Mouse (Mus musculus) ovary, adult 10 weeks (tissue): ENCODE results near the gene Med22. TPM values are rescaled to one million over a fixed set of nuclear protein-coding genes. Genes with fewer than 3 reads are reported as not detected.

Experiments used
- polyA plus RNA-seq: library from polyadenylated mRNA; stranded (reverse); fragments of 350-450 nt; fragmentation: Illumina TruSeq; extraction: RNeasy Lipid Tissue Mini Kit (QIAGEN cat#74804); gene quantifications from one replicate; pipeline ENCODE4 v1.2.3, GENCODE M21; 2014

Gene Med22
- polyA plus RNA-seq, result 13.3 TPM

GRCm38 (mm10) chr2:26910124-26910993 is at the start of gene Med22, which contains the start of gene Rpl7a:
Med22 (minus strand) TSS chr2:26910677.
Rpl7a (plus strand) TSS chr2:26910764.

GRCm38 (mm10) chr2:26933304-26934055 is 23.0 kb upstream of the Med22 start, which contains the start of the genes Surf4 and Stkld1:
Surf4 (minus strand) TSS chr2:26933928.
Stkld1 (plus strand) TSS chr2:26934047.

GRCm38 (mm10) chr2:26915927-26916728 is 5.7 kb upstream of the Med22 start, which contains the start of the genes Surf2 and Surf1:
Surf2 (plus strand) TSS chr2:26916367.
Surf1 (minus strand) TSS chr2:26916530.

GRCm38 (mm10) chr2:26902467-26903220 is 7.8 kb downstream of the Med22 start, which contains the start of gene Surf6:
Surf6 (minus strand) TSS chr2:26902879.

GRCm38 (mm10) chr2:26864879-26865278 is 45.6 kb downstream of the Med22 start, which contains the start of gene Abo:
Abo (minus strand) TSS chr2:26864979.

Other genes starting within 250 kb of the Med22 start
- gene Lcn4, start 239.4 kb downstream of the Med22 start, polyA plus RNA-seq, result not detected
- not detected for gene Abo, start 45.7 kb downstream of the Med22 start, polyA plus RNA-seq
- gene Surf6, start 7.8 kb downstream of the Med22 start, polyA plus RNA-seq, result 12.8 TPM
- gene Rpl7a, start 87 bp upstream of the Med22 start, polyA plus RNA-seq, result 46.4 TPM
- gene Surf2, start 5.7 kb upstream of the Med22 start, polyA plus RNA-seq, result 7.6 TPM
- 23.5 TPM for gene Surf1, start 5.9 kb upstream of the Med22 start, polyA plus RNA-seq
- 113 TPM for gene Surf4, start 23.3 kb upstream of the Med22 start, polyA plus RNA-seq
- gene Stkld1, start 23.4 kb upstream of the Med22 start, polyA plus RNA-seq, result not detected
- 45.4 TPM for gene Rexo4, start 53.7 kb upstream of the Med22 start, polyA plus RNA-seq
- not detected for gene Adamts13, start 62.7 kb upstream of the Med22 start, polyA plus RNA-seq
- gene Cacfd1, start 99.2 kb upstream of the Med22 start, polyA plus RNA-seq, result 19.5 TPM
- gene Slc2a6, start 117.3 kb upstream of the Med22 start, polyA plus RNA-seq, result not detected
- not detected for gene Mymk, start 161.5 kb upstream of the Med22 start, polyA plus RNA-seq
- gene Adamtsl2, start 168.7 kb upstream of the Med22 start, polyA plus RNA-seq, result 0.40 TPM
- not detected for gene Fam163b, start 231.8 kb upstream of the Med22 start, polyA plus RNA-seq